In genomic region chr4:153805727-153806126, GRCm38 (mm10) we compare ENCODE assay signal across 15 mouse cellular contexts.
A peak's percentile ranks its signal among the peaks of the same experiment; 100 is the strongest.
DNase-seq lines count a peak whose midpoint lies in the region; ATAC-seq lines count a peak whose summit lies in the region.
"Had no signal": no experiment of that assay in that cellular context is flagged by ENCODE, and none has a peak within 500 bp of the region (broad histone marks: within the 10 kb centered on the region; RNA-seq: fewer than 3 reads in every experiment).

No protein-coding gene starts in this region.

- ATAC-seq in neural tube, embryonic 11.5 days (ENCODE audit: insufficient read depth, low FRiP score, low TSS enrichment) = no peak
- 0 out of 2 replicates have a peak, but pooled peaks have one; percentile 19 for ATAC-seq in hindbrain, embryonic 13.5 days (ENCODE audit: low FRiP score)
- ATAC-seq in midbrain, embryonic 14.5 days (ENCODE audit: low FRiP score, low TSS enrichment) = no peak

- H3K9ac ChIP-seq in neural tube, embryonic 11.5 days (ENCODE audit: low read length) = peak overlapping the region; percentile 14; the same call in 1 of the 2 replicates
- peak overlapping the region; percentile 61 for H3K9ac ChIP-seq in hindbrain, embryonic 13.5 days
- H3K9ac ChIP-seq in midbrain, embryonic 14.5 days (replicated peaks; ENCODE audit: low read length) = peak overlapping the region; percentile 24; the same call in 1 of the 2 replicates
- H3K9ac ChIP-seq: kidney, embryonic 15.5 days had no signal

- intact Hi-C loops in heart, postnatal 25 days (cut with DNase I) = no loop called here

- H3K4me1 ChIP-seq in neural tube, embryonic 11.5 days (ENCODE audit: control insufficient read depth, insufficient read depth, low read length) = peaks cover 10% of the 10 kb centered on the region
- peaks cover 33% of the 10 kb centered on the region for H3K4me1 ChIP-seq in hindbrain, embryonic 13.5 days (replicated peaks)
- H3K4me1 ChIP-seq in midbrain, embryonic 14.5 days (ENCODE audit: control insufficient read depth, insufficient read depth, low read length) = peaks cover 16% of the 10 kb centered on the region

- H3K4me3 ChIP-seq in neural tube, embryonic 11.5 days (ENCODE audit: low read depth, low read length) = no peak overlapping the region
- H3K4me3 ChIP-seq in hindbrain, embryonic 13.5 days = no peak overlapping the region
- no peak overlapping the region for H3K4me3 ChIP-seq in midbrain, embryonic 14.5 days (replicated peaks; ENCODE audit: low read depth, low read length)
- H3K4me3 ChIP-seq: heart, embryonic 10.5 days; kidney, embryonic 15.5 days had no signal

- no peaks in the 10 kb centered on the region for H3K9me3 ChIP-seq in neural tube, embryonic 11.5 days (ENCODE audit: control insufficient read depth, low read length)
- no peaks in the 10 kb centered on the region for H3K9me3 ChIP-seq in hindbrain, embryonic 13.5 days
- no peaks in the 10 kb centered on the region for H3K9me3 ChIP-seq in midbrain, embryonic 14.5 days (ENCODE audit: control insufficient read depth, low read length)
- H3K9me3 ChIP-seq: heart, embryonic 10.5 days; kidney, embryonic 15.5 days had no signal

- H3K27ac ChIP-seq in neural tube, embryonic 11.5 days (ENCODE audit: low read depth, low read length) = no peak overlapping the region
- peak overlapping the region; percentile 84 for H3K27ac ChIP-seq in hindbrain, embryonic 13.5 days
- H3K27ac ChIP-seq in midbrain, embryonic 14.5 days (replicated peaks; ENCODE audit: low read depth, low read length) = peak overlapping the region; percentile 75
- H3K27ac ChIP-seq: heart, embryonic 10.5 days; kidney, embryonic 15.5 days; stomach, postnatal 0 days had no signal

- DNase-seq in neural tube, embryonic 11.5 days (ENCODE audit: low spot score) = no peak
- DNase-seq in neural tube, embryonic 10.5 days (ENCODE audit: extremely low spot score, low spot score) = no peak
- DNase-seq in midbrain, embryonic 14.5 days = peak; percentile 24
- no peak for DNase-seq in right cerebral cortex, postnatal 25 days
- no peak for DNase-seq in embryo, embryonic 9.5 days (ENCODE audit: extremely low spot score)
- DNase-seq in adrenal gland, adult 18-20 months (ENCODE audit: low spot score in 2 of 2) = no peak
- DNase-seq in heart, postnatal 25 days (ENCODE audit: low spot score) = no peak
- DNase-seq: adrenal gland, postnatal 36 days; B cell, adult 2 months; heart, postnatal 36 days; lung, adult 18-20 months had no signal

- peak overlapping the region; percentile 28; the same call in 1 of the 2 replicates for H3K4me2 ChIP-seq in neural tube, embryonic 11.5 days (ENCODE audit: low read depth)
- 0 out of 2 replicates have a peak overlapping the region, but pooled peaks have one; percentile 44 for H3K4me2 ChIP-seq in hindbrain, embryonic 13.5 days
- peak overlapping the region; percentile 40 for H3K4me2 ChIP-seq in midbrain, embryonic 14.5 days (ENCODE audit: low read length)

- no peaks in the 10 kb centered on the region for H3K36me3 ChIP-seq in neural tube, embryonic 11.5 days (ENCODE audit: control insufficient read depth, insufficient read depth, low read length)
- H3K36me3 ChIP-seq in hindbrain, embryonic 13.5 days = no peaks in the 10 kb centered on the region
- no peaks in the 10 kb centered on the region for H3K36me3 ChIP-seq in midbrain, embryonic 14.5 days (ENCODE audit: control insufficient read depth, insufficient read depth, low read length)
- H3K36me3 ChIP-seq: heart, embryonic 10.5 days; kidney, embryonic 15.5 days had no signal

- WGBS in neural tube, embryonic 11.5 days = 31% methylated on average over 4 of the region's 4 CpGs
- 27% methylated on average over 4 of the region's 4 CpGs for WGBS in hindbrain, embryonic 13.5 days
- 31% methylated on average over 4 of the region's 4 CpGs for WGBS in midbrain, embryonic 14.5 days

- no peaks in the 10 kb centered on the region for H3K27me3 ChIP-seq in neural tube, embryonic 11.5 days (ENCODE audit: control insufficient read depth, insufficient read depth, low read length)
- H3K27me3 ChIP-seq in hindbrain, embryonic 13.5 days = no peaks in the 10 kb centered on the region
- no peaks in the 10 kb centered on the region for H3K27me3 ChIP-seq in midbrain, embryonic 14.5 days (ENCODE audit: control insufficient read depth, insufficient read depth, low read length)
